Mouse (Mus musculus): ENCODE measurements around the gene Masp1. TPM values are rescaled to one million over a fixed set of nuclear protein-coding genes. Genes with fewer than 3 reads are reported as not detected.

The Masp1 gene
- polyA plus RNA-seq, 1 experiment from 2014 or later: 32.8 TPM

GRCm38 (mm10) chr16:23505904-23506687 is 14.5 kb downstream of the Masp1 start:
- Histone ChIP-seq H3K27ac (replicated peaks) (peak overlapping the region; percentile 82; the same call in 1 of the 2 replicates), H3K9me3 (no peaks in the 10 kb centered on the region), H3K9ac (replicated peaks) (no peak overlapping the region), H3K36me3 (peaks cover 4% of the 10 kb centered on the region), H3K27me3 (no peaks in the 10 kb centered on the region; the same call in 1 of the 2 replicates), H3K4me2 (replicated peaks) (no peak overlapping the region), H3K4me3 (no peak overlapping the region), H3K4me1 (peaks cover 39% of the 10 kb centered on the region)
- no peak for ATAC-seq (ENCODE audit: low FRiP score, low read depth)
- WGBS: 57% methylated on average over 11 of the region's 11 CpGs

GRCm38 (mm10) chr16:23504320-23504744 is 16.3 kb downstream of the Masp1 start:
- peaks cover 38% of the 10 kb centered on the region for H3K4me1 ChIP-seq
- no peaks in the 10 kb centered on the region for H3K36me3 ChIP-seq
- H3K27me3 ChIP-seq: peaks cover 3% of the 10 kb centered on the region; the same call in 1 of the 2 replicates
- peak; percentile 97 for ATAC-seq (ENCODE audit: low FRiP score, low read depth)
- no peak overlapping the region for H3K4me3 ChIP-seq
- WGBS: 10% methylated on average over 3 of the region's 3 CpGs
- no peak overlapping the region for H3K9ac ChIP-seq (replicated peaks)
- peak overlapping the region; percentile 82 for H3K27ac ChIP-seq (replicated peaks)
- H3K4me2 ChIP-seq (replicated peaks): peak overlapping the region; percentile 14
- H3K9me3 ChIP-seq: no peaks in the 10 kb centered on the region

- no peak overlapping the region for H3K4me3 ChIP-seq
- no peak overlapping the region for H3K4me2 ChIP-seq (replicated peaks)
- H3K27ac ChIP-seq (replicated peaks): no peak overlapping the region
- no peaks in the 10 kb centered on the region for H3K9me3 ChIP-seq
- 76% methylated on average over 4 of the region's 4 CpGs for WGBS
- no peak overlapping the region for H3K9ac ChIP-seq (replicated peaks)
- peaks cover 3% of the 10 kb centered on the region; the same call in 1 of the 2 replicates for H3K27me3 ChIP-seq
- ATAC-seq (ENCODE audit: low FRiP score, low read depth): no peak
- H3K36me3 ChIP-seq: no peaks in the 10 kb centered on the region
- H3K4me1 ChIP-seq: peaks cover 38% of the 10 kb centered on the region
Observed at GRCm38 (mm10) chr16:23503351-23503750, 17.3 kb downstream of the Masp1 start.

- Histone ChIP-seq H3K4me2 (replicated peaks) (no peak overlapping the region), H3K4me1 (peaks cover 45% of the 10 kb centered on the region), H3K4me3 (no peak overlapping the region), H3K9ac (replicated peaks) (no peak overlapping the region), H3K9me3 (no peaks in the 10 kb centered on the region), H3K27ac (replicated peaks) (no peak overlapping the region), H3K27me3 (peaks cover 3% of the 10 kb centered on the region; the same call in 1 of the 2 replicates), H3K36me3 (no peaks in the 10 kb centered on the region)
- 85% methylated on average over 3 of the region's 3 CpGs for WGBS
- no peak for ATAC-seq (ENCODE audit: low FRiP score, low read depth)
Observed at GRCm38 (mm10) chr16:23502478-23502877, 18.1 kb downstream of the Masp1 start.

GRCm38 (mm10) chr16:23501288-23501687 is 19.3 kb downstream of the Masp1 start:
- Histone ChIP-seq H3K4me3 (no peak overlapping the region), H3K4me2 (replicated peaks) (no peak overlapping the region), H3K27me3 (peaks cover 3% of the 10 kb centered on the region; the same call in 1 of the 2 replicates), H3K27ac (replicated peaks) (no peak overlapping the region), H3K36me3 (no peaks in the 10 kb centered on the region), H3K4me1 (peaks cover 48% of the 10 kb centered on the region), H3K9ac (replicated peaks) (no peak overlapping the region), H3K9me3 (no peaks in the 10 kb centered on the region)
- WGBS: 88% methylated on average over 2 of the region's 2 CpGs
- ATAC-seq (ENCODE audit: low FRiP score, low read depth): no peak

- Histone ChIP-seq H3K4me1 (peaks cover 40% of the 10 kb centered on the region), H3K27ac (replicated peaks) (no peak overlapping the region), H3K36me3 (0 out of 2 replicates have a peak, but pooled peaks cover 2% of the 10 kb centered on the region), H3K4me2 (replicated peaks) (no peak overlapping the region), H3K9ac (replicated peaks) (no peak overlapping the region), H3K4me3 (no peak overlapping the region), H3K27me3 (peaks cover 3% of the 10 kb centered on the region; the same call in 1 of the 2 replicates), H3K9me3 (no peaks in the 10 kb centered on the region)
- no peak for ATAC-seq (ENCODE audit: low FRiP score, low read depth)
- WGBS: 92% methylated on average over 5 of the region's 5 CpGs
Observed at GRCm38 (mm10) chr16:23500558-23500957, 20.1 kb downstream of the Masp1 start.

GRCm38 (mm10) chr16:23498691-23499131 is 21.9 kb downstream of the Masp1 start:
- Histone ChIP-seq H3K4me2 (replicated peaks) (no peak overlapping the region), H3K36me3 (peaks cover 16% of the 10 kb centered on the region), H3K27me3 (peaks cover 3% of the 10 kb centered on the region; the same call in 1 of the 2 replicates), H3K9me3 (no peaks in the 10 kb centered on the region), H3K4me1 (peaks cover 22% of the 10 kb centered on the region), H3K27ac (replicated peaks) (no peak overlapping the region), H3K4me3 (no peak overlapping the region), H3K9ac (replicated peaks) (no peak overlapping the region)
- WGBS: 82% methylated on average over 7 of the region's 7 CpGs
- no peak for ATAC-seq (ENCODE audit: low FRiP score, low read depth)

- H3K9me3 ChIP-seq: no peaks in the 10 kb centered on the region
- peaks cover 20% of the 10 kb centered on the region for H3K36me3 ChIP-seq
- peaks cover 3% of the 10 kb centered on the region; the same call in 1 of the 2 replicates for H3K27me3 ChIP-seq
- peaks cover 16% of the 10 kb centered on the region for H3K4me1 ChIP-seq
- no peak overlapping the region for H3K4me2 ChIP-seq (replicated peaks)
- no peak for ATAC-seq (ENCODE audit: low FRiP score, low read depth)
- H3K27ac ChIP-seq (replicated peaks): no peak overlapping the region
- no peak overlapping the region for H3K4me3 ChIP-seq
- WGBS: 75% methylated on average over 1 of the region's 1 CpGs
- H3K9ac ChIP-seq (replicated peaks): no peak overlapping the region
Observed at GRCm38 (mm10) chr16:23497881-23498280, 22.7 kb downstream of the Masp1 start.

- no peak for ATAC-seq (ENCODE audit: low FRiP score, low read depth)
- Histone ChIP-seq H3K4me1 (peaks cover 16% of the 10 kb centered on the region), H3K4me3 (no peak overlapping the region), H3K27me3 (peaks cover 3% of the 10 kb centered on the region; the same call in 1 of the 2 replicates), H3K27ac (replicated peaks) (no peak overlapping the region), H3K4me2 (replicated peaks) (no peak overlapping the region), H3K9ac (replicated peaks) (no peak overlapping the region), H3K36me3 (peaks cover 24% of the 10 kb centered on the region), H3K9me3 (no peaks in the 10 kb centered on the region)
- WGBS: 23% methylated on average over 3 of the region's 3 CpGs
Observed at GRCm38 (mm10) chr16:23497440-23497839, 23.2 kb downstream of the Masp1 start.

- H3K4me3 ChIP-seq: no peak overlapping the region
- H3K36me3 ChIP-seq: peaks cover 35% of the 10 kb centered on the region
- H3K27ac ChIP-seq (replicated peaks): no peak overlapping the region
- H3K4me2 ChIP-seq (replicated peaks): no peak overlapping the region
- no peak overlapping the region for H3K9ac ChIP-seq (replicated peaks)
- H3K9me3 ChIP-seq: no peaks in the 10 kb centered on the region
- H3K4me1 ChIP-seq: peaks cover 16% of the 10 kb centered on the region
- H3K27me3 ChIP-seq: peaks cover 3% of the 10 kb centered on the region; the same call in 1 of the 2 replicates
- ATAC-seq (ENCODE audit: low FRiP score, low read depth): no peak
- 77% methylated on average over 8 of the region's 8 CpGs for WGBS
Observed at GRCm38 (mm10) chr16:23496245-23496924, 24.2 kb downstream of the Masp1 start.

GRCm38 (mm10) chr16:23492783-23493182 is 27.8 kb downstream of the Masp1 start:
- Histone ChIP-seq H3K27ac (replicated peaks) (no peak overlapping the region), H3K36me3 (peaks cover 52% of the 10 kb centered on the region), H3K9ac (replicated peaks) (no peak overlapping the region), H3K4me3 (no peak overlapping the region), H3K4me1 (peaks cover 9% of the 10 kb centered on the region), H3K9me3 (no peaks in the 10 kb centered on the region), H3K27me3 (no peaks in the 10 kb centered on the region), H3K4me2 (replicated peaks) (no peak overlapping the region)
- WGBS: 78% methylated on average over 4 of the region's 4 CpGs
- no peak for ATAC-seq (ENCODE audit: low FRiP score, low read depth)

GRCm38 (mm10) chr16:23483292-23483691 is 37.3 kb downstream of the Masp1 start:
- Histone ChIP-seq H3K9ac (replicated peaks) (no peak overlapping the region), H3K4me2 (replicated peaks) (no peak overlapping the region), H3K27me3 (no peaks in the 10 kb centered on the region), H3K4me1 (peaks cover 3% of the 10 kb centered on the region), H3K4me3 (no peak overlapping the region), H3K36me3 (peaks cover 49% of the 10 kb centered on the region), H3K9me3 (no peaks in the 10 kb centered on the region), H3K27ac (replicated peaks) (no peak overlapping the region)
- no peak for ATAC-seq (ENCODE audit: low FRiP score, low read depth)
- 86% methylated on average over 10 of the region's 10 CpGs for WGBS

Measured in midbrain, embryonic 12.5 days (tissue).